Mouse (Mus musculus): ENCODE results near the gene Myo1e.

GRCm38 (mm10) chr9:70282107-70282506 lies 75.0 kb downstream of the Myo1e start:
- TF ChIP-seq EP300 (IDR thresholded peaks at IDR 0.05; ENCODE audit: low read depth): no peak
- no peak for TF ChIP-seq CTCF (IDR thresholded peaks at IDR 0.05; ENCODE audit: low read depth)
